Mouse (Mus musculus): ENCODE data around the gene Tnr.

- no peak for TF ChIP-seq ZMIZ1 (IDR thresholded peaks at IDR 0.05; ENCODE audit: low read depth, low read length)
- TF ChIP-seq CTCF (conservative IDR thresholded peaks at IDR 0.05 in 1 of 2, IDR thresholded peaks at IDR 0.05 in 1 of 2; ENCODE audit: low read depth in 2 of 2, low read length in 2 of 2): no peak
- no peak for TF ChIP-seq NELFE (IDR thresholded peaks at IDR 0.05; ENCODE audit: low read depth, low read length)
These were observed 151.9 kb downstream of the Tnr start for GRCm38 (mm10) chr1:159675472-159675871.

All from CH12.LX (cell line).